Mouse (Mus musculus): ENCODE measurements at regions not wholly inside any gene's neighbourhood (a gene's known extent, or its start where the extent isn't known, plus 50 kb on each side); places are given as distances from the start of the nearest gene placed in this dataset.
A peak's percentile ranks its signal among the peaks of the same experiment; 100 is the strongest.

DNA sequence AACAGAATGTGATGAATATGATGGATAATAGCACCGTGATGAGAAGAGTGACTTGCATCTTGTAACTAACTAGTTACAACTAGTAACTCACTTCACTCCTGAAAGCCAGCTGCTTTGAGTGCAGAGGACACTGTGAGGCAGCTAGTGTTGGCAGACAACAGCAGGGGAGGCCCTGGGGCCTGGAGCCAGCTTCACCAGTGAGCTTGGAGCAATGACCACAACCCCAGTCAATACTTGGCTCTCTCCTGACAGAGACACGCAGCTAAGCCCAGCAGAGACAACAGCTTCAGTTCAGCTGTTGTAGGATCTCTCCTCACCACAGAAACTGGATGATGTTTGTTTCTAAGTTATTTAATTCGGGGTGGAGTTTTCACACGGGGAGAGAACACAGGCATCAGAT, 209.6 kb upstream of the N4bp1 start:
- peaks cover 9% of the 10 kb centered on the region; the same call in 1 of the 2 replicates for H3K4me1 ChIP-seq
- no peak overlapping the region for H3K4me2 ChIP-seq
- 83% methylated on average over 4 of the region's 4 CpGs for WGBS
- H3K27ac ChIP-seq (replicated peaks) = no peak overlapping the region
- no peaks in the 10 kb centered on the region for H3K36me3 ChIP-seq
- H3K9ac ChIP-seq (replicated peaks) = no peak overlapping the region
- H3K9me3 ChIP-seq (replicated peaks) = no peaks in the 10 kb centered on the region
- no peaks in the 10 kb centered on the region for H3K27me3 ChIP-seq (replicated peaks)
- ATAC-seq (ENCODE audit: low FRiP score) = no peak
- H3K4me3 ChIP-seq (replicated peaks) = no peak overlapping the region

DNA sequence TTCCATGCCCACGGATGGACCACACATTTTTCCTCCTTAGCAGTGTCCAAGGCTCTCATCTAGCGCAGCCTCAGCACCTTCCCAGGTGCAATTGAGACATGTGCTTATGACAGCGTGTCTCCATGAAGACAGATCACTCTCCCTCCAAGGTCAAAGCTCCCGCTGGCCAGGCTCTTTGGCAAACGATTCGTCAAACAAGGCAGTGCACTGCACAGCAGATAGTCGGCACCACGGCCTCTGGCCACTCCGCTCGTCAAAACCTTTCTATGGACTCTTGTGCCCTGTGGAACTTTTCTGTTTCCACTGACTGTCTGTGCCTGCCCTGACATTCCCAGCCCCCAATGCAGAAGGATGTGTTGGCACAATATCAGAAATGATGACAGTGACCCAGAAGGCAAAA, 208.7 kb upstream of the N4bp1 start:
- no peaks in the 10 kb centered on the region for H3K9me3 ChIP-seq (replicated peaks)
- no peaks in the 10 kb centered on the region for H3K27me3 ChIP-seq (replicated peaks)
- 71% methylated on average over 10 of the region's 10 CpGs for WGBS
- peaks cover 9% of the 10 kb centered on the region; the same call in 1 of the 2 replicates for H3K4me1 ChIP-seq
- H3K27ac ChIP-seq (replicated peaks) = no peak overlapping the region
- H3K4me3 ChIP-seq (replicated peaks) = no peak overlapping the region
- no peak overlapping the region for H3K4me2 ChIP-seq
- ATAC-seq (ENCODE audit: low FRiP score) = no peak
- H3K36me3 ChIP-seq = no peaks in the 10 kb centered on the region
- no peak overlapping the region for H3K9ac ChIP-seq (replicated peaks)

DNA sequence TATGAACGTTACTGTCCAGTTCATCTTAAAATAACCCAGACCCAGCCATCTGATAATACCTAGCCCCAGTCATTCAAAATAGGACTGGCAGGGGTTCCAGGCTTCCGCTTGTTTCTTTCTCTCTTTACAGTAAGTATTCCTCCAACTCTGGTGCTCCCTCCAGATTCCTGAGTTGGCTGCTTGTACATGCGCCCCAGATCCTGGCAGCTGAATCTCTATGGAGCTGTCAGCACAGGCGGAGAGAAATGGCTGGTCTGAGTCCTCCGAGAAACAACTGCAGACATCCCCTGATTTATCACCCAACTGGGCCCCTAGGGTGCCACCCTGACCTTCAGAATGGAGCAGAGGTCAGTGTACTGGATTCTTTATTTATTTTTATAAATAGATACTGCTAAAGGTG, 208.0 kb upstream of the N4bp1 start:
- Histone ChIP-seq H3K4me1 (peaks cover 9% of the 10 kb centered on the region; the same call in 1 of the 2 replicates), H3K27ac (replicated peaks) (no peak overlapping the region), H3K36me3 (no peaks in the 10 kb centered on the region), H3K4me2 (no peak overlapping the region), H3K4me3 (replicated peaks) (no peak overlapping the region), H3K27me3 (replicated peaks) (no peaks in the 10 kb centered on the region), H3K9ac (replicated peaks) (no peak overlapping the region), H3K9me3 (replicated peaks) (no peaks in the 10 kb centered on the region)
- no peak for ATAC-seq (ENCODE audit: low FRiP score)
- 47% methylated on average over 5 of the region's 5 CpGs for WGBS

DNA sequence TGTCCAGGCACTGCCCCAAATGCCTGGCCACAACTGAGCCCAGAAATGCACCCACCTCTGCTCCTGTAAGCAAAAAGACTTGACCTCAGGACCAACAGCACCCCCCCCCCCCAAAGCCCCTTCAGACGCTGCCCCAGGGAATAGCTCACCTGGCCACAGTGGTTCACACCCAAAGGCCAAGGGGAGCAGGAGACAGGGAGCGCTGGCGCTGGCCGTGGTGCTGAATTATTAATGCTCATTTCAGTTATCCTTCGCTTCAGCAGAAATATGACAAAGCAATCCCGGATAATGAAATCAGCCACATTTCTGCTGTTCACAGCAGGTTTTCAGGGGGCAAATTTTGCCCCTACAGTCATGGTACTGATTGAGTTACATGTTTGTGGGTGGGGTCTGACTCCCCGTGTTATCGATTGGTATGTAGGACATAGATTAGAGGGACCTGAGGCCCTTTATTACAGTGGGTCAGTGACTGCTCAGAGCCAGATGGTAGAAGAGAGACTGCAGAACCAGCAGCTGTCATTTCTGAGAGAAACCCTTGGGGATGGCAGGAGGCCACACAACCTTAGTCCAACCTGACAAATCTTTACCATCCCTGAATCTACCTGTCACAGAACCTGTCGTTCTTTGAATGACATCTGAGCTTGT, 202.5 kb upstream of the N4bp1 start:
- Histone ChIP-seq H3K36me3 (no peaks in the 10 kb centered on the region), H3K4me2 (no peak overlapping the region), H3K4me1 (peaks cover 6% of the 10 kb centered on the region; the same call in 1 of the 2 replicates), H3K27me3 (replicated peaks) (0 out of 2 replicates have a peak, but pooled peaks cover 5% of the 10 kb centered on the region), H3K9ac (replicated peaks) (no peak overlapping the region), H3K4me3 (replicated peaks) (no peak overlapping the region), H3K27ac (replicated peaks) (no peak overlapping the region), H3K9me3 (replicated peaks) (no peaks in the 10 kb centered on the region)
- WGBS = 40% methylated on average over 9 of the region's 9 CpGs
- ATAC-seq (ENCODE audit: low FRiP score) = no peak

DNA sequence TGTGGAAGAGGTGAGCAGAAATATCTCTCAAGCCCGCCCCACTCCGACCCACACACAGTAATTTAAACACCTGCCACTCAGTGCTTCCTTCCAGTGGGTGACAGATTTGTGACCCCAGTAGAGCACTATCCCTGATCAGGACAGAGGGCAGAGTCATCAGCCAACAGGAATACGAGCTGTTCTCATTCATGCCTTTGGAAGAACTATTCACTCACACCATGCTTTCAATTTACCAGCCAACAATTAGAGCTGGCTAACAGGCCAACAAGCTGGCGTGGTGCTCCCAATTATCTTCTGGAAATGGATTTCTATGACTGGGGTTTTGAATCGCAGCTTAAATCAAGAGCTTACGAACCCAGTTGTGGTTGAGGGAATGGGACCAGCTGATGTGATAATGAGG, 193.2 kb upstream of the N4bp1 start:
- Histone ChIP-seq H3K36me3 (no peaks in the 10 kb centered on the region), H3K4me2 (no peak overlapping the region), H3K4me3 (replicated peaks) (no peak overlapping the region), H3K27me3 (replicated peaks) (0 out of 2 replicates have a peak, but pooled peaks cover 3% of the 10 kb centered on the region), H3K4me1 (peaks cover 6% of the 10 kb centered on the region; the same call in 1 of the 2 replicates), H3K9me3 (replicated peaks) (no peaks in the 10 kb centered on the region), H3K9ac (replicated peaks) (no peak overlapping the region), H3K27ac (replicated peaks) (no peak overlapping the region)
- no peak for ATAC-seq (ENCODE audit: low FRiP score)
- WGBS = 44% methylated on average over 6 of the region's 6 CpGs

DNA sequence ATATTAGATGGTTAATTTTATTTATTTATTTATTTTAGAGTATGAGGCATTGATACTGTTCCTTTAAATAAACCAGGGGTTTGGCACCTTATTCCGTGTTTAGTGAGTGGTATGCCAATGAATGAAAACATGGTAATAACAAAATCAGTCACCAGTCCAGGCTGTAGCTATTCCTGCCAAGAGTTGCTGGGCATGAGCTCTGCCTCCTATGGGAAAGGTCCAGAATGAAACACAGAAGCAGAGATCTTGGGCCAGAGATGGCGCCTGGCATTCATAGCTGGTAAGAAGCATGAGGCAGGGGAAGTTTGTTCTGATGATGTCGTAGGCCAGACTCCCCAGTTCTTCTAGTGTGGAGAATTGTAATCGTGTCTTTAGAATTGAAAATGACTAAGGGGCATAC, 190.9 kb upstream of the N4bp1 start:
- no peaks in the 10 kb centered on the region for H3K9me3 ChIP-seq (replicated peaks)
- ATAC-seq (ENCODE audit: low FRiP score) = no peak
- WGBS = 84% methylated on average over 4 of the region's 4 CpGs

DNA sequence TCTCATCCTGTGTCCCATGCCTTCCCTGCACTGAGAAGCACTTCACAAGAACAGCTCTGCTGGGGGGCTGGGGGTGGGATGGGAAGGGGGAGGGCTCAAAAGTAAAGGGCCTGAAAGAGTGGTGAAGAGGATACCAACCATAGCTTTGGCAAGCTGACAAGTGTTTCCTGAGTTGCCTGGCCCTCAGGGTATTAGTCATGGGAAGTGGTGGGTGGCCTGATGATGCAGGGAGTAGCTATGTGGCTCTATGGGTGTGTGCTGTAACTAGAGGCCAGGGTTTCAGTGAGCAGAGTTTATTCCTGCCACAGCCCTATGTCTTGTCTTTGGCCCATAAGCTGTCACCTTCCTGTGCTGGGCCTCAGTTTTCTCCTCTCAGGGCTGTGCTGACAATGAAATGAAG, 186.2 kb upstream of the N4bp1 start:
- H3K4me2 ChIP-seq = no peak overlapping the region
- no peak overlapping the region for H3K9ac ChIP-seq (replicated peaks)
- ATAC-seq (ENCODE audit: low FRiP score) = no peak
- no peak overlapping the region for H3K4me3 ChIP-seq (replicated peaks)
- no peaks in the 10 kb centered on the region for H3K4me1 ChIP-seq
- H3K27me3 ChIP-seq (replicated peaks) = no peaks in the 10 kb centered on the region
- H3K9me3 ChIP-seq (replicated peaks) = no peaks in the 10 kb centered on the region
- no peak overlapping the region for H3K27ac ChIP-seq (replicated peaks)
- no peaks in the 10 kb centered on the region for H3K36me3 ChIP-seq

More for the DNA sequence above, 190.9 kb upstream of the N4bp1 start:
- Histone ChIP-seq H3K4me3 (replicated peaks) (no peak overlapping the region), H3K9ac (replicated peaks) (no peak overlapping the region), H3K27me3 (replicated peaks) (0 out of 2 replicates have a peak, but pooled peaks cover 3% of the 10 kb centered on the region), H3K4me1 (peaks cover 6% of the 10 kb centered on the region; the same call in 1 of the 2 replicates), H3K4me2 (no peak overlapping the region), H3K36me3 (no peaks in the 10 kb centered on the region), H3K27ac (replicated peaks) (no peak overlapping the region)

DNA sequence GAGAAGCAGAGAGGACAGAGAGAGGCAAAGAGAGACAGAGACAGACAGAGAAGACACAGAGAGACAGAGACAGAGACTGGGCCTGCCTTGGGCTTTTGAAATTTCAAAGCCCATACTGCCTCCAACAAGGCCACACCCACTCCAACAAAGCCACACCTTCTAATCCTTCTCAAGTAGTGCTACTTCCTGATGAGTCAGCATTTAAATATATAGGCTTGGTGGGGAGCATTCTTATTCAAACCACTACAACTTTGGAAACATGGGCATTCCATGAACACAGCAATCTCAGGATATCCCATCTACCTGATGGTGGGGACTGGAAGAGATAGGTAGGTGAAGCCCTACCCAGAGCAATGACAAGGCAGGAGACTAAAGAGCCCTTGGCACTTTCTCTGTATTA, 182.0 kb upstream of the N4bp1 start:
- H3K9ac ChIP-seq (replicated peaks) = no peak overlapping the region
- H3K9me3 ChIP-seq (replicated peaks) = no peaks in the 10 kb centered on the region
- no peak overlapping the region for H3K4me3 ChIP-seq (replicated peaks)
- H3K27ac ChIP-seq (replicated peaks) = no peak overlapping the region
- H3K27me3 ChIP-seq (replicated peaks) = no peaks in the 10 kb centered on the region
- no peak overlapping the region for H3K4me2 ChIP-seq
- ATAC-seq (ENCODE audit: low FRiP score) = no peak
- peaks cover 9% of the 10 kb centered on the region for H3K4me1 ChIP-seq
- no peaks in the 10 kb centered on the region for H3K36me3 ChIP-seq

DNA sequence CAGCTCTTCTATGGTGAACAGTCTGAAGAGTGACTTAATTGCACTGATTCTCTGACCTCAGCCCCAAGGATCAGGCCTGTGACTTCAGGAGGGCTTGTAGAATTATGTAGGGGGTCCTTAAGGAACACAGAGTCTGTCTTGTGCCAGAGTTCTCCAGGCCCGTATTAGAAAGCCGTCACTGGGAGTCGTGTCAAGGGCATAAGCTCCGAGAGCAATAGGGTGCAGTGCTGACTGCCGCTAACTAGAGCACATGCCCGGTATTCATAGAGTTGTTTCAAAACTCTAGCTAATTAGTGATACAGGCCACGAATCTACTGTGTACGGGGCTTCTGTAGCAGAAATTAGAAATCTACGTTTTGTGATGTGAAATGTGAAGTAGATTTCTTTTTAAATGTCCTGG, 179.7 kb upstream of the N4bp1 start:
- Histone ChIP-seq H3K27ac (replicated peaks) (peak overlapping the region; percentile 39), H3K27me3 (replicated peaks) (no peaks in the 10 kb centered on the region), H3K36me3 (no peaks in the 10 kb centered on the region), H3K4me1 (peaks cover 9% of the 10 kb centered on the region), H3K9ac (replicated peaks) (no peak overlapping the region), H3K4me2 (no peak overlapping the region), H3K9me3 (replicated peaks) (no peaks in the 10 kb centered on the region), H3K4me3 (replicated peaks) (no peak overlapping the region)
- no peak for ATAC-seq (ENCODE audit: low FRiP score)
- 82% methylated on average over 9 of the region's 9 CpGs for WGBS

DNA sequence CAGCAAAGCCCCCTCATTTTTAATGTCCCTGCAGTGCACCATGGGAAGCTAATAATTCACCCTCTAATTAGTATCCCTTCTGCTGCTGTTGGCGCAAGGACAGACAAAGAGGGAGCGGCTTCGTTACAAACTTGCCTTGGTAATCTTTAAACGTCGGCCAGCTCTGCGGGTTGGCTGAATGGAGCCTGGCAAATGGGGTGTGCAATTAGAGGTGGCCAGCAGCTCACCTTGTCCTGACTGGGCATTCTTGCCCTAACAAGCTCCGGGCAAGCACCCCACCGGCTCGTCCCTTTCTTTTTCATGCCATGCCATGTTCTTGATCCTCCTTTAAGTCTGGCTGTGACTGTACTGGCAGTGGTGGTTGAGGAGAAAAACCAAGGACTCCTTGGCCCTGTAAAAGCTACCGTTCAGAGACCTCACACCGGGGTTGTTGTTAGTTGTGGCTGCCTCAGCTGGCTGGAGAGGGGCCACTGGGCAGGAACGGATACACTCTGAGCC, 179.2 kb upstream of the N4bp1 start:
- H3K4me2 ChIP-seq = peak overlapping the region; percentile 30
- peak; percentile 53 for ATAC-seq (ENCODE audit: low FRiP score)

DNA sequence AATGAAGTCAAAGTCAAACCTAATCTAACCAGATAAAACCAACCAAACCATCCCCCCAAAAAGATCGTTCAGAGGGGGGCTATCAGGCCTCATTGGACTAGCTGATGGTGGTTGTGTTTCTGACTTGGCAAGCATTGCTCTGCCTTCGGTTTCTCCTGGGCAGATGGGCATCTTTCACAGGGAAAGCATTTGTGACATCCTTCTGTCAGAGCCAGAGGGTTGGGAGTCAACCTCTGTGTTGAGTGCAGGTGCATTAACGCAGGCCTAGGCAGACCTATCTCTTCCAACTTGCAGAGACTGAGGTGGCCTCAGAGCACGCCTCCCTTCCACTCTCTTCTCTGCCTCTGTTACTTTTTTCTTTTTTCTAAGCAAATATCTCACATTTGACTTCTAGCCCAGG, 178.5 kb upstream of the N4bp1 start:
- Histone ChIP-seq H3K4me3 (replicated peaks) (no peak overlapping the region), H3K4me2 (no peak overlapping the region), H3K9ac (replicated peaks) (no peak overlapping the region), H3K27ac (replicated peaks) (no peak overlapping the region), H3K9me3 (replicated peaks) (no peaks in the 10 kb centered on the region), H3K4me1 (peaks cover 9% of the 10 kb centered on the region), H3K36me3 (no peaks in the 10 kb centered on the region), H3K27me3 (replicated peaks) (no peaks in the 10 kb centered on the region)
- WGBS = 81% methylated on average over 4 of the region's 4 CpGs
- ATAC-seq (ENCODE audit: low FRiP score) = no peak

More for the DNA sequence above, 179.2 kb upstream of the N4bp1 start:
- H3K27ac ChIP-seq (replicated peaks) = peak overlapping the region; percentile 39
- peaks cover 9% of the 10 kb centered on the region for H3K4me1 ChIP-seq
- H3K36me3 ChIP-seq = no peaks in the 10 kb centered on the region
- 31% methylated on average over 12 of the region's 12 CpGs for WGBS
- no peaks in the 10 kb centered on the region for H3K27me3 ChIP-seq (replicated peaks)
- no peaks in the 10 kb centered on the region for H3K9me3 ChIP-seq (replicated peaks)
- H3K4me3 ChIP-seq (replicated peaks) = no peak overlapping the region
- H3K9ac ChIP-seq (replicated peaks) = no peak overlapping the region

DNA sequence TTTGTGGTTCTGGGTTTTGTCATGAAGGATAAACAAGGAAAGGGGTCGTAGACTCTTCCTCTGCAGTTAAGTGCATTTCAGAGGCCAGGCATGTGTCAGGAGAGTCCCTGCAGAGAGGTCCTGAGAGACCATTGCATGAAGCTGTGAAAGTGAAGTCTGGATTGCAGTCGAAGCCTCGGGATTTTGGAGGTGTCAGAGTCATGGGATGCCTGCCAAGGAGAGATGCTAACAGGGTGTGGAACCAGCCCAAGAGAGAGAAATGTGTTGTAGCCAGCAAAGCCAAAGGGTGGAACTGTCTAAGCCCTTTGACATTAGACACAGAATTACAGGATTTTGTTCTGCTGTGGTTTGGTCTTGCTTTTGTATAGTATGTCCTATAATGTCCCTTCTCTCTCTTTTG, 164.7 kb upstream of the N4bp1 start:
- WGBS = 58% methylated on average over 3 of the region's 3 CpGs
- no peak overlapping the region for H3K27ac ChIP-seq (replicated peaks)
- H3K27me3 ChIP-seq (replicated peaks) = no peaks in the 10 kb centered on the region
- no peaks in the 10 kb centered on the region for H3K9me3 ChIP-seq (replicated peaks)
- no peak overlapping the region for H3K9ac ChIP-seq (replicated peaks)
- no peak for ATAC-seq (ENCODE audit: low FRiP score)
- H3K4me3 ChIP-seq (replicated peaks) = no peak overlapping the region
- no peaks in the 10 kb centered on the region for H3K36me3 ChIP-seq
- no peaks in the 10 kb centered on the region for H3K4me1 ChIP-seq
- H3K4me2 ChIP-seq = no peak overlapping the region
